Mouse (Mus musculus): Measurements from ENCODE around the gene Tsen34.
"Not testable (repeated sequence)": the region's sequence is repeated elsewhere in the genome, so short reads cannot be mapped to it uniquely, and the experiment has no call there.

Gene Tsen34

DNA sequence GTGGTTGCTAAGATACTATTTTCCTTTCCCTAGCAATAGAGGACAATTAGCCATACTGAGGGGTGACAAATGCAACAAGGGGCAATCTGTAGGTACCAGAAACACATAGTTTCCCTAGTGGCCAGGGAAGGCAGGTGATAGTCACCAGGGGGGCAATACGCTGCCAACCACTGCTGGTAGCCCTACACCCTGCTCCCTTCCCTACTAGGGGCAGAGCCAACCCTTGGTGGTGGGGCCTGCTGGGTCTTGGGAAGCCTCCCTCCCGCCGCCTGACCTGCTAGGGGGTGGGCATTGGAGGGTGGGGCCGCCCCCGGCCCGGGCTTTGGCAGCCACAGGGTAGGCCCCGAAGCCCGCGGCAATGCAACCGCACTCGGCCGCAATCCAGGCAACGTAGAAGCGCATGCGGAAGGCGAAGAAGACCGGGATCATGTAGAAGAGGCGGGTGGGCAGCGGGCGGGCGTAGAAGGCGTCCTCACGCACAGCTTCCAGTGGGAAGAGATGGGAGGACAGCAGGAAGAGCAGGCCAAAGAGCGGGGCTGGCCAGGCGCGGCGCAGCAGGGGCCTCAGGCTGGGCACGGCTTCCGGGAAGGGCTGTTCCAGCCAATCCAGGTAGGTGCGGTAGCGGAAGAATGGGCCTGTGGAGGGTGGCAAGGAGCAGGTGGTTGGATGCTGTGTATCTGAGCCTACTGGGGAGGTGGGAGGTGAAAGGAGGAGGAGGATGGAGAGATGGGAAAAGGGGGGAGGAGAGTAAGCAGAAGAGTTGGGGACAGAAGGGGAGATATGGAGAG is 7.1 kb upstream of the Tsen34 start:
- no peak for DNase-seq (ENCODE audit: extremely low read depth, insufficient read length, low spot score)

GRCm38 (mm10) chr7:3691919-3692318 is 744 bp upstream of the Tsen34 start:
- DNase-seq (ENCODE audit: extremely low read depth, insufficient read length, low spot score): no peak

DNA sequence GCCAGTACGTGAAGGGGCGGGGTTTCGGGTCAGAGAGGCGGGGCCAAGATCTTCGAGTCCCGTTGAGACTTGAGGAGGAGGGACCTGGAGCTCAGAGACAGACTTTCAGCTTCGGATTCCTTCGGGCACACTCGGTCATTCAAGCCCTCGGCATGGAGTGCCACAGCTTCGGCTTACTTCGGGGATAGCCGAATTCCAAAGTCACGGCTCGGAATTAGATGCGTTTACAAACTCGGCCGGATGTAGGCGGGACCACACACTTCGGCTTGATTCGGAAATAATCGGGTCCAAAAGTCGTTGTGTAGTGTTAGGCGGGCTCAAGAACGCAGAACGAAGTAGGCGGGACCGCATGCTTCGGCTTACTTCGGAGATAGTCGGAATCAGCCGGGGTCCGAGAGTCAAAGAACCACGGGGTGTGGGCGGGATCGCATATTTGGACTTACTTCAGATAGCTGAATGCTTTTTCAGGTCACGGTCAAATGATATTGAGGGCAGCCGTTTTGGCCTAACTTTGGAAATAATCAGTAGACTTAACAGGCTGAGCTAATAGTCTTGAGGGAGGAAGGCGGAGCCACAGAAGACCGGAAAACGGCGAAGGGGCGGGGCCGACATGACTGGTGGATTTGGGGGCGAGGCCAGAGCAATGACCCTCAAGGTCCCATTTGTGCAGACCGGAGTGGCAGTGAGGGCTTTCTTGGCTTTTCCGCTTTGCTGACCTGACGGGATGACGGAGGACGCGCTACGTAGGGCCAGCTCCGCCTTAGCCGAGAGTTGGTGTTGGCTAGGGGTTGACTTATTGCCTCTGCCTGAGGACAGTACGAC is 535 bp downstream of the Tsen34 start, which contains the start of gene Mboat7:
Gene Mboat7 (minus strand): TSS at position 537 of the 822 bp plus-strand sequence.
- DNase-seq (ENCODE audit: extremely low read depth, insufficient read length, low spot score): peak; percentile 92

GRCm38 (mm10) chr7:3693809-3694075 is 1.1 kb downstream of the Tsen34 start:
- no peak for DNase-seq (ENCODE audit: extremely low read depth, insufficient read length, low spot score)

- DNase-seq (ENCODE audit: extremely low read depth, insufficient read length, low spot score): peak; percentile 91
Observed at GRCm38 (mm10) chr7:3694076-3694948, 1.6 kb downstream of the Tsen34 start.

- DNase-seq (ENCODE audit: extremely low read depth, insufficient read length, low spot score): not testable (repeated sequence)
Observed at GRCm38 (mm10) chr7:3694949-3695305, 2.3 kb downstream of the Tsen34 start.

DNA sequence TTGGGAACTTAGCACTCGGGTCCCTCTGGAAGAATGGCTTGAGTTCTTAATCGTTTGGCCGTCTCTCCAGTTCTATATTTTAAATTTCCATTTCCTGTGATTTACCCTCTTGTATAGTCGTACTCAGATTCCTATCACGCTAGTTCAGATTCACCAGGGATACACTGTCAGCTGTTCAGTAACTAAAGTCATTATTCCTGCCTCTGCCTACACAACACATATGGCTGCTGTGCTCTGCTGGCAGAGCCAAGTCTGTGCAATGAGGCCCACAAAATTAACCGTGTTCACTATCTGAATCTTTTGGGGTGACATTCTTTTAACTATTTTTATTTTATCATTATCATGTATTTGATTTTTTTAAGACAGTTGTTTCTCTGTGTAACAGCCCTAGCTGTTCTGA is 5.8 kb downstream of the Tsen34 start:
- no peak for DNase-seq (ENCODE audit: extremely low read depth, insufficient read length, low spot score)

DNA sequence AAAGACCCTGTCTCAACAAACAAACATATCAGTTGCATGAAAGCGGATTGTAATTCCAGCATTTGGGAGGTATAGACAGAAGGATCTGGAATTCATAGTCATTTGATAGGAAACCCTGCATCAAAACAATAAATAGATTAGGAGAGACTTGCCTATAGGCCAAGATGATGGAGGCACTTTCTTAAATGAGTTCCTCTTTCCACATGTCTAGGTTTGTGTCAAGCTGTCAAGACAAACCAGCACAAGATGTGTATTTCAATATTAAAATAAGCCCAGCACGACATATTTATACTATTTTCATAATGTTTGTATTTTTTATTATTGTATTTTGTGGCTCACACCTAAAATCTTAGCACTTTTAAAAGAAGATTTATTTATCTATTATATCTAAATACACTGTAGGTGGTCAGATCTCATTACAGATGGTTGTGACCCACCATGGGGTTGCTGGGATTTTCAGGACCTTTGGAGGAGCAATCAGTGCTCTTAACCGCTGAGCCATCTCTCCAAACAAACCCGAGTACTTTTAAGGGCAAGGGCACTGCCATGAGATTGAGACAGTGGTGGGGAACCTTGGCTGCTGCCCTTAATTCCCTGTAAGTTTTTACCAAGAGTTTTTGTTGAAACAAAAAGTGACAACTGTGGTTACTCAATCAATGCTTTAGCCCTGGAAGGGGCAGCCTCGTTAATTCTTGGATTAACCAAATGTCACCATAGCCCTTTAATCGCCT is 10.7 kb downstream of the Tsen34 start:
- DNase-seq (ENCODE audit: extremely low read depth, insufficient read length, low spot score): no peak

GRCm38 (mm10) chr7:3703879-3704441 is 11.3 kb downstream of the Tsen34 start, which contains the start of gene Rps9:
Gene Rps9 (plus strand): TSS chr7:3703993.
- DNase-seq (ENCODE audit: extremely low read depth, insufficient read length, low spot score): peak; percentile 81

DNA sequence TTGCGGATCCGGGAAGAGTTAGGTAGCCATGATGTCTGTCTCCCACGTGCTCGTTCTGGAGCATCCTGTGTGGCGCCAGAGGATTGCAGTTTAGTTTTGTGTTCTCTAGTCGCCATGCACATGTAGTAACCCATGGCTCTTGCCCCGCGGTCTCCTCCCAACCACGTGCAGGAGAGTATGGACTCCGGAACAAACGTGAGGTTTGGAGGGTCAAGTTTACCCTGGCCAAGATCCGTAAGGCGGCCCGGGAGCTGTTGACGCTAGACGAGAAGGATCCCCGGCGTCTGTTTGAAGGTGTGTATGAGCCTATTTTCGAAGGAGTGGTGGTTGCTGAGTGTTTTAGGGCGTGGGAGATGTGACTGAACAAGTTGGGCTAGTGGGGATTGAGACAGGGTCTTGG is 11.8 kb downstream of the Tsen34 start:
- no peak for DNase-seq (ENCODE audit: extremely low read depth, insufficient read length, low spot score)

- not testable (repeated sequence) for DNase-seq (ENCODE audit: extremely low read depth, insufficient read length, low spot score)
Observed at GRCm38 (mm10) chr7:3705461-3705860, 12.8 kb downstream of the Tsen34 start.

DNA sequence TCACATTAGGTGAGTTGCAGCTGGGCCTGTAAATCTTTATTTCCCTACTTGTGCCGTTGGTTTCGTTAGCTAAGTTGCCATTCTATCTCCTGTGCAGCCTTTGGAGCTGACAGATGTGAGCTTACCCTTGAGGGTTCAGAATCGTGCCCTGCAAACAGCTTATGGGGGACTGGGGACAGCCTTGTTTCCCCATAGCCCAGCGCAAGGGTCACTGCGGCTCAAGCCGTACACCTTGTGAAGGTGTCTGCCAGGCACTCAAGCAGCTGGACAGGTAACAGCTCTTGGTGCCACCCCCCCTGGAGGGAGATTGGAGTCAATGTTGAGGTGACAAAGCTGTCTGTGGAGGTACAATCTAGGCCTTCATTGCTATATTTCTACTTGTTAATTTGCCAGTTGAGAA is 13.2 kb downstream of the Tsen34 start:
- peak; percentile 11 for DNase-seq (ENCODE audit: extremely low read depth, insufficient read length, low spot score)

- peak; percentile 30 for DNase-seq (ENCODE audit: extremely low read depth, insufficient read length, low spot score)
Observed at GRCm38 (mm10) chr7:3706343-3706934, 13.8 kb downstream of the Tsen34 start.

- DNase-seq (ENCODE audit: extremely low read depth, insufficient read length, low spot score): no peak
Observed at GRCm38 (mm10) chr7:3707027-3707426, 14.4 kb downstream of the Tsen34 start.

GRCm38 (mm10) chr7:3707568-3708413 is 15.1 kb downstream of the Tsen34 start:
- peak; percentile 14 for DNase-seq (ENCODE audit: extremely low read depth, insufficient read length, low spot score)

GRCm38 (mm10) chr7:3708447-3708980 is 15.9 kb downstream of the Tsen34 start:
- DNase-seq (ENCODE audit: extremely low read depth, insufficient read length, low spot score): peak; percentile 35

DNA sequence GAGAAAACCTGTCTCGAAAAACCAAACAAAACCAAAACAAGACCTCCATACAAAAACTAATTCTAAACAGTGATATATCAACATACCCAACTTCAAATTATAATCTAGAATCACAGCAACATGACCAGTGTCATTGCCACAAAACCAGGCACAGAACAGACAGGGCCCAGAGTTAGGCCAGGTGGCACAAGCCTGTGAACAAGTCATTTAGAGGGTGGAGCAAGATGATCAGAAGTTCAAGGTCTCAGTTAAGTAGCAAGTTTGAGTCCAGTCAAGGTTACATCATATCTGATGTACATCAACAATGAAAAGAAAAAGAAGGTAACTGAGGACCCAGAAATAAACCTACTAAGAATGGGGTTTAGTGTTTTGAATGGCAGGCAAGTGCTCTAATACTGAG is 16.3 kb downstream of the Tsen34 start:
- peak; percentile 19 for DNase-seq (ENCODE audit: extremely low read depth, insufficient read length, low spot score)

- DNase-seq (ENCODE audit: extremely low read depth, insufficient read length, low spot score): no peak
Observed at GRCm38 (mm10) chr7:3712264-3712942, 19.7 kb downstream of the Tsen34 start.

All from 3134 (cell line).